Mouse (Mus musculus): Measurements from ENCODE around the gene Ero1l. TPM values are rescaled to one million over a fixed set of nuclear protein-coding genes. Genes with fewer than 3 reads are reported as not detected.

Gene Ero1l
- polyA plus RNA-seq, 1 experiment from 2014 or later: 27.6 TPM

DNA sequence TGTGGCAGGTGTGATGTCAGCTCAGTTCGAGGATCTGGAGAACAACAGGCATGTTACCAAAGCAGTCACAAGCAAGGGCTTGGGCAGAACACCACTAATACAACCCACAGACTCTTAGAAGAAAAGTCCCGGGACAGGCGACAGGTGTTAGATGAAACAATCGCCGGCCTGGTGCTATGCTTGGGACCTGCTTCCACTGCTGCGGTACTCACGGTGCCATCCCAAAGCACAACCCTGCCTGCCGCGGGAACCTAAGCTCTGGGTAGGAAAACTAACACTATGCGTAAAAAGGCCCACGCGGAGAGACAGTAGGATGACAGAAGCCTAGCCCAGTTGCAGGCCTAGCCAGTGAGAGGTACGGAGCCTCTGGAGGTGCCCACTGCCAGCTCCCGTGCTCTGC, 8.5 kb downstream of the Ero1l start:
- H3K9me3 ChIP-seq (replicated peaks; ENCODE audit: control insufficient read depth, low read length, poor library complexity, severe bottlenecking): no peaks in the 10 kb centered on the region
- no peak overlapping the region for H3K9ac ChIP-seq (ENCODE audit: low read depth, low read length)
- H3K27me3 ChIP-seq (ENCODE audit: control insufficient read depth, insufficient read depth, low read depth, low read length): no peaks in the 10 kb centered on the region
- H3K4me3 ChIP-seq (ENCODE audit: low read depth, low read length): no peak overlapping the region
- no peak overlapping the region for H3K4me2 ChIP-seq (ENCODE audit: low read length)
- peak; percentile 52; the same call in 1 of the 2 replicates for ATAC-seq
- 96% methylated on average over 14 of the region's 14 CpGs for WGBS
- H3K36me3 ChIP-seq (ENCODE audit: control insufficient read depth, insufficient read depth, low read length): no peaks in the 10 kb centered on the region
- no peak overlapping the region for H3K27ac ChIP-seq (ENCODE audit: low read length)
- H3K4me1 ChIP-seq (ENCODE audit: control insufficient read depth, insufficient read depth, low read length): no peaks in the 10 kb centered on the region

DNA sequence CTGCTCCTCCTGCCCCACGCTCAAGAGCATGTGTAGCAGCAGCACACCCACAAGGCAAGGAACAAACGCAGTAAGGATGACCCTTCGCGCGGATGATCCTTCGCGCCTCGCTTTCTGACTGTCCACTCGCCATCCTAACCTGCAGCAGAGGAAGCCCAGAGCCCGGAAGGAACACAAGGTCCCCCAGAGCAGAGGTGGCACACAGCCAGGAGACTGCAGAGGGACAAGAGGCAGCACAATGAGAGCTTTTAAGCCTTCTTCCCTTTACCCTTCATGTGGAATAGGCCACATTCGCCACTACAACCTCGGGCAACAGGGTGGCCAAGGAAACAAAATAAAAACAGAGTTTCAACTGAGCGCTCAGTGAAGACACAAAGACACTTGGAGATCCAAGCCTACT, 8.9 kb downstream of the Ero1l start:
- WGBS: 88% methylated on average over 13 of the region's 13 CpGs
- no peak for ATAC-seq
- H3K4me1 ChIP-seq (ENCODE audit: control insufficient read depth, insufficient read depth, low read length): no peaks in the 10 kb centered on the region
- H3K4me3 ChIP-seq (ENCODE audit: low read depth, low read length): no peak overlapping the region
- no peaks in the 10 kb centered on the region for H3K27me3 ChIP-seq (ENCODE audit: control insufficient read depth, insufficient read depth, low read depth, low read length)
- H3K4me2 ChIP-seq (ENCODE audit: low read length): no peak overlapping the region
- H3K27ac ChIP-seq (ENCODE audit: low read length): no peak overlapping the region
- no peaks in the 10 kb centered on the region for H3K36me3 ChIP-seq (ENCODE audit: control insufficient read depth, insufficient read depth, low read length)
- no peak overlapping the region for H3K9ac ChIP-seq (ENCODE audit: low read depth, low read length)
- H3K9me3 ChIP-seq (replicated peaks; ENCODE audit: control insufficient read depth, low read length, poor library complexity, severe bottlenecking): no peaks in the 10 kb centered on the region

DNA sequence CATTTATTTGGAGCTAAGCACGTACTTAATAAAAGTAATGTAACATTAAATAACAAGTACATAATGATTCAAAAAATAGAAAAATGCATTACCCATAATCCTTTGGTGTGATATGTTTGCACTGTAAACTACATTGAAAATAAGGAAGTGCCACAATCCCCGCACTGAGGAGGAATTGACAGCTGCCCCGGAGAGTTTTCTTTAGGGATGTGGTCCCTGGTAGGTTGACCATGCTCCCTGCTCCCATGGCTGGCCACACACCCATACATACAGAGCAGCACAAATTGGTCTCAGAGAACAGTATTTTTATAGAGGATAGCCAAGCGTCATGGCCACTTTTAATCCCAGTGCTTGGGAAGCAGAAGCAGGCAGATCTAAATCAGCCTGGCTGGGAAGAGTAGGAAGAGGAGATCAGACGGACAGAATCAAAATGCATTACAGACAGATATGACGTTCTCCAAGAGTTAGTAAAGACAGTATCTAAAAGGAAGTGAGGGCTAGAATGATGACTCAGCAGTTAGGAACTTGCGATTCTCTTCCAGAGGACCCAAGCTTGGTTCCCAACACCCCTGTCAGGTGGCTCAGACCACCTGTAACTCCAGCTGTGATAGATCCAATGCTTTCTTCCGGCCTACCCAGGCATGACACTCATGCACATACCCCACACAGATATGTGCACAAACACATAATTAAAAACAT, 10.8 kb downstream of the Ero1l start:
- no peak for ATAC-seq
- Histone ChIP-seq H3K4me3 (ENCODE audit: low read depth, low read length) (no peak overlapping the region), H3K4me1 (ENCODE audit: control insufficient read depth, insufficient read depth, low read length) (no peaks in the 10 kb centered on the region), H3K9me3 (replicated peaks; ENCODE audit: control insufficient read depth, low read length, poor library complexity, severe bottlenecking) (no peaks in the 10 kb centered on the region), H3K36me3 (ENCODE audit: control insufficient read depth, insufficient read depth, low read length) (no peaks in the 10 kb centered on the region), H3K27me3 (ENCODE audit: control insufficient read depth, insufficient read depth, low read depth, low read length) (no peaks in the 10 kb centered on the region), H3K9ac (ENCODE audit: low read depth, low read length) (no peak overlapping the region), H3K4me2 (ENCODE audit: low read length) (no peak overlapping the region), H3K27ac (ENCODE audit: low read length) (no peak overlapping the region)
- WGBS: 91% methylated on average over 8 of the region's 8 CpGs

- Histone ChIP-seq H3K36me3 (ENCODE audit: control insufficient read depth, insufficient read depth, low read length) (peaks cover 8% of the 10 kb centered on the region), H3K27ac (ENCODE audit: low read length) (no peak overlapping the region), H3K4me2 (ENCODE audit: low read length) (no peak overlapping the region), H3K9ac (ENCODE audit: low read depth, low read length) (no peak overlapping the region), H3K9me3 (replicated peaks; ENCODE audit: control insufficient read depth, low read length, poor library complexity, severe bottlenecking) (no peaks in the 10 kb centered on the region), H3K27me3 (ENCODE audit: control insufficient read depth, insufficient read depth, low read depth, low read length) (no peaks in the 10 kb centered on the region), H3K4me1 (ENCODE audit: control insufficient read depth, insufficient read depth, low read length) (no peaks in the 10 kb centered on the region), H3K4me3 (ENCODE audit: low read depth, low read length) (no peak overlapping the region)
- WGBS: 93% methylated on average over 5 of the region's 5 CpGs
- no peak for ATAC-seq
These were observed 12.7 kb downstream of the Ero1l start for GRCm38 (mm10) chr14:45305852-45306251.

DNA sequence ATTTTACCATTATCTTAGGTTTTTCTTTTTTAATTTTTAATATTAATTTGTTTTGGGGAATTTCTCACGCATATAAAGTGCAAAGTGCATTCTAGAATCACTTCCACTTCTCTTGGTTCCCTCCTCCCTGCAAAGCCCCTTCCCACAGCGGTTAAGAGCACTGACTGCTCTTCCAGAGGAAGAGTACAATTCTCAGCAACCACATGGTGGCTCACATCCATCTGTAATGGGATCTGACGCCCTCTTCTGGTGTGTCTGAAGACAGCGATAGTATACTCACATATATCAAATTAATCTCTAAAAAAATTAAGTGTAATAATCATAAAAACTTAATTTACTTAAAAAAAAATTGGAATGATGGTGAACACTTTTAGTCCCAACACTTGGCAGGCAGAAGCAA, 14.2 kb downstream of the Ero1l start:
- H3K4me1 ChIP-seq (ENCODE audit: control insufficient read depth, insufficient read depth, low read length): no peaks in the 10 kb centered on the region

DNA sequence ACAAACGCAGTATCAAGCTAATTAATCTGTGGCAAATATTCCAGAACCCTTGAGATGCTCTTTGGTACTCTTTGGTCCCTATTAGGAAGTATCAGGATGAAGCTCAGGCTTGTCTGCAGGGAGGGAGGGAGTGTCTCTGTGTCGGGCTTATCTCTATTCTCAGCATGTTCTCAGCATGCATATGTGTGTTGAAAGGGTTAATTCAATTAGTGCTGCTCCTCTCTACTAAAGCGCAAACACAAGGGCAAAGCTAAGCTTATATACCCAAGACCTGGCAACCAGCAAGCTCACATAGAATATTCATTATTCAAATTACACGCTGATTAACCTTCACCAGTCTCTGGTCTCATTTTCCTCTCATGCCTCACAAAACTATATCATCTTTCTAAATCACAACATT, 14.6 kb downstream of the Ero1l start:
- H3K4me3 ChIP-seq (ENCODE audit: low read depth, low read length): no peak overlapping the region
- no peaks in the 10 kb centered on the region for H3K27me3 ChIP-seq (ENCODE audit: control insufficient read depth, insufficient read depth, low read depth, low read length)
- H3K36me3 ChIP-seq (ENCODE audit: control insufficient read depth, insufficient read depth, low read length): peaks cover 19% of the 10 kb centered on the region
- peak; percentile 57; the same call in 1 of the 2 replicates for ATAC-seq
- no peak overlapping the region for H3K27ac ChIP-seq (ENCODE audit: low read length)
- H3K4me1 ChIP-seq (ENCODE audit: control insufficient read depth, insufficient read depth, low read length): no peaks in the 10 kb centered on the region
- no peak overlapping the region for H3K4me2 ChIP-seq (ENCODE audit: low read length)
- no peaks in the 10 kb centered on the region for H3K9me3 ChIP-seq (replicated peaks; ENCODE audit: control insufficient read depth, low read length, poor library complexity, severe bottlenecking)
- H3K9ac ChIP-seq (ENCODE audit: low read depth, low read length): no peak overlapping the region
- 24% methylated on average over 4 of the region's 4 CpGs for WGBS

More for the DNA sequence above, 14.2 kb downstream of the Ero1l start:
- Histone ChIP-seq H3K9me3 (replicated peaks; ENCODE audit: control insufficient read depth, low read length, poor library complexity, severe bottlenecking) (no peaks in the 10 kb centered on the region), H3K4me2 (ENCODE audit: low read length) (no peak overlapping the region), H3K36me3 (ENCODE audit: control insufficient read depth, insufficient read depth, low read length) (peaks cover 14% of the 10 kb centered on the region), H3K27me3 (ENCODE audit: control insufficient read depth, insufficient read depth, low read depth, low read length) (no peaks in the 10 kb centered on the region), H3K4me3 (ENCODE audit: low read depth, low read length) (no peak overlapping the region), H3K9ac (ENCODE audit: low read depth, low read length) (no peak overlapping the region), H3K27ac (ENCODE audit: low read length) (no peak overlapping the region)
- no peak for ATAC-seq
- 64% methylated on average over 4 of the region's 4 CpGs for WGBS

DNA sequence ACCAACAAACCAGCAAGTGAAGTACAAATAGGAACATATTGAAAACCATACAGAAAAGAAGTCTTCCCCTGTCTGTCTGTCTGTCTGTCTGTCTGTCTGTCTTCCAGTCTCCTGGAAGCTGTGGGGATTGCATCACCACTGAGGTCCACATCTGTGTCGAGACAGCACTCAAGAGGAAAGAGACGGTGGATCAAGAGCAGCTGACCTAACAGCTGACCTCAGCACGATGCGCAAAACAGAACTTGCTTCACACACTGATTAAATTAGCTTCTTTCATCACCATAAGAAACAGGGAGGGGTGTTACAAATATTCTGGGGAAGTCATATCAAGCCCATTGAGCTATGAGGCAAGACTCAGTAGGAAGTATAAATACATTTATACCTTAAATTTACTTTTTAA, 27.0 kb downstream of the Ero1l start:
- Histone ChIP-seq H3K4me3 (ENCODE audit: low read depth, low read length) (no peak overlapping the region), H3K27me3 (ENCODE audit: control insufficient read depth, insufficient read depth, low read depth, low read length) (no peaks in the 10 kb centered on the region)

GRCm38 (mm10) chr14:45282066-45282465, 36.5 kb downstream of the Ero1l start:
- Histone ChIP-seq H3K27me3 (ENCODE audit: control insufficient read depth, insufficient read depth, low read depth, low read length) (no peaks in the 10 kb centered on the region), H3K9me3 (replicated peaks; ENCODE audit: control insufficient read depth, low read length, poor library complexity, severe bottlenecking) (no peaks in the 10 kb centered on the region), H3K4me2 (ENCODE audit: low read length) (no peak overlapping the region), H3K4me1 (ENCODE audit: control insufficient read depth, insufficient read depth, low read length) (no peaks in the 10 kb centered on the region), H3K4me3 (ENCODE audit: low read depth, low read length) (no peak overlapping the region), H3K27ac (ENCODE audit: low read length) (no peak overlapping the region), H3K9ac (ENCODE audit: low read depth, low read length) (no peak overlapping the region), H3K36me3 (ENCODE audit: control insufficient read depth, insufficient read depth, low read length) (peaks cover 10% of the 10 kb centered on the region)
- 94% methylated on average over 3 of the region's 3 CpGs for WGBS
- no peak for ATAC-seq

More for the DNA sequence above, 27.0 kb downstream of the Ero1l start:
- 88% methylated on average over 4 of the region's 4 CpGs for WGBS
- no peak overlapping the region for H3K27ac ChIP-seq (ENCODE audit: low read length)
- H3K9me3 ChIP-seq (replicated peaks; ENCODE audit: control insufficient read depth, low read length, poor library complexity, severe bottlenecking): no peaks in the 10 kb centered on the region
- peaks cover 13% of the 10 kb centered on the region for H3K36me3 ChIP-seq (ENCODE audit: control insufficient read depth, insufficient read depth, low read length)
- H3K4me1 ChIP-seq (ENCODE audit: control insufficient read depth, insufficient read depth, low read length): no peaks in the 10 kb centered on the region
- ATAC-seq: no peak
- no peak overlapping the region for H3K9ac ChIP-seq (ENCODE audit: low read depth, low read length)
- H3K4me2 ChIP-seq (ENCODE audit: low read length): no peak overlapping the region

DNA sequence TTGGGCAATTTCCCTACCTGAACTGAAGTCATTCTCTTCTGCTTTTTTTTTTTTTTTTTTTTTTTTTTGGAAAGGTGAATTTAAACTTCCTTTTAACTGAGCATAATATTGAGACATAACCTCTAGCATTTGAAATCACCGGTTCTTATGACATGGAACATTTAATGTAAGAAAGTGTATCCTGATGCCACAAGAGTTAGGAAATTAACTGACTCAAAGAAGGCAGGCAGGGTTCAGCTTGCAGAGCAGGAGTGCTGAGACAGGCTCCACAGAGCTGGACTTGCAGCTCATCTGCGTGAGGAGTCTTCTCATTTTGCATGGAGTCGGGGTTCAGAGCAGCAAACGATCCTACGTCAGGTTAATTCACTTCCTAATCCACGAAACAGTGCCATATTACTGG, 42.8 kb downstream of the Ero1l start:
- no peaks in the 10 kb centered on the region for H3K27me3 ChIP-seq (ENCODE audit: control insufficient read depth, insufficient read depth, low read depth, low read length)
- no peak overlapping the region for H3K9ac ChIP-seq (ENCODE audit: low read depth, low read length)
- H3K27ac ChIP-seq (ENCODE audit: low read length): no peak overlapping the region
- H3K4me2 ChIP-seq (ENCODE audit: low read length): no peak overlapping the region
- ATAC-seq: no peak
- no peaks in the 10 kb centered on the region for H3K9me3 ChIP-seq (replicated peaks; ENCODE audit: control insufficient read depth, low read length, poor library complexity, severe bottlenecking)
- H3K4me3 ChIP-seq (ENCODE audit: low read depth, low read length): no peak overlapping the region
- H3K4me1 ChIP-seq (ENCODE audit: control insufficient read depth, insufficient read depth, low read length): no peaks in the 10 kb centered on the region
- H3K36me3 ChIP-seq (ENCODE audit: control insufficient read depth, insufficient read depth, low read length): no peaks in the 10 kb centered on the region; the same call in 1 of the 2 replicates
- 87% methylated on average over 6 of the region's 6 CpGs for WGBS

Measured in midbrain, embryonic 16.5 days (tissue).